Mouse (Mus musculus): ENCODE data around the gene Ckmt1. TPM values are rescaled to one million over a fixed set of nuclear protein-coding genes. Genes with fewer than 3 reads are reported as not detected.
"Not testable (repeated sequence)": the region's sequence is repeated elsewhere in the genome, so short reads cannot be mapped to it uniquely, and the experiment has no call there.

The Ckmt1 gene
- polyA plus RNA-seq, 1 experiment, result 48.0 TPM

DNA sequence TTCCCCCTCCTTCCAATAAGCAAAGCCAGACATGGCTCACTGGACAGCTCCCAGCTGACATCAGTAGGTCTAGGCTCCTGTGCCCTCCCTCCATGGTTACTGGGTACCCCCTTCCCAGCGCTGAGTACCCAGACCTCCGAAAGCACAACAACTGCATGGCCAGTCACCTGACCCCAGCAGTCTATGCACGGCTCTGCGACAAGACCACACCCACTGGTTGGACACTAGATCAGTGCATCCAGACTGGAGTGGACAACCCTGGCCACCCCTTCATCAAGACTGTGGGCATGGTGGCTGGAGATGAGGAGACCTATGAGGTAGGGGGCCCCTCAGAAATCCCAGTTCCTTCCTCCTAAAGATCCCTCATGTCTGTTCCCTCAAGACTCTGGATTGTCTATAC is 1.9 kb downstream of the Ckmt1 start:
- Histone ChIP-seq H3K4me1 (replicated peaks; ENCODE audit: control insufficient read depth, insufficient read depth, low read length) (peaks cover 8% of the 10 kb centered on the region; the same call in 1 of the 2 replicates), H3K36me3 (ENCODE audit: control insufficient read depth, insufficient read depth, low read length) (no peaks in the 10 kb centered on the region), H3K27ac (ENCODE audit: control insufficient read depth, insufficient read depth, low read length) (no peak overlapping the region), H3K4me3 (ENCODE audit: control insufficient read depth, insufficient read depth, low read length) (no peak overlapping the region), H3K27me3 (ENCODE audit: control insufficient read depth, insufficient read depth, low read length) (peaks cover 5% of the 10 kb centered on the region; the same call in 1 of the 2 replicates)
- TF ChIP-seq POLR2A (IDR thresholded peaks at IDR 0.05; ENCODE audit: control insufficient read depth, extremely low read depth, insufficient read depth, low read length, poor library complexity), result no peak
- TF ChIP-seq CTCF (IDR thresholded peaks at IDR 0.05; ENCODE audit: borderline replicate concordance, control insufficient read depth, extremely low read depth, insufficient read depth, low read length, poor library complexity), result no peak
- no peak for DNase-seq
- 62% methylated on average over 4 of the region's 4 CpGs for WGBS

DNA sequence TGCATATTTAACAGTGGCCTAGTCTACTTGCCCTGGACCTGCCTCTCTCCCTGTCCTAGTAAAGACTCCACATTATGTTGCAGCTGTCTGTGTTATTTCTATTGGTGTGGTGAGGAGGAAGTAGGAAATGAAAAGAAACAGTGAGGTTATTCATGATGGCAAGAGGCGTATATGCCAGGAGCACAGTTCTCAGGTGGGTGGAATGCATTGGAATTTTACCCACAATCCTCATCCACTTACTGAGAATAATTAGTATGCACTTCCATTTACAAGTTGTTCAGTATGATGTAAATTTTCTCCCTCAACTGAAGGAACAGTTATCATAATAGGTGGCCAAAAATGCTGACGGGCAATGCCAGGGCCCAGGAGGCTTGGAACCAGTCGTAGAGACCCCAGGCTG is 6.1 kb downstream of the Ckmt1 start:
- 96% methylated on average over 3 of the region's 3 CpGs for whole genome bisulfite sequencing
- no peak for DNase-seq
- H3K4me3 ChIP-seq (ENCODE audit: control insufficient read depth, insufficient read depth, low read length), result no peak overlapping the region
- H3K4me1 ChIP-seq (replicated peaks; ENCODE audit: control insufficient read depth, insufficient read depth, low read length), result peaks cover 2% of the 10 kb centered on the region; the same call in 1 of the 2 replicates
- no peaks in the 10 kb centered on the region for H3K36me3 ChIP-seq (ENCODE audit: control insufficient read depth, insufficient read depth, low read length)
- H3K27ac ChIP-seq (ENCODE audit: control insufficient read depth, insufficient read depth, low read length), result no peak overlapping the region
- peaks cover 3% of the 10 kb centered on the region; the same call in 1 of the 2 replicates for H3K27me3 ChIP-seq (ENCODE audit: control insufficient read depth, insufficient read depth, low read length)
- TF ChIP-seq CTCF (IDR thresholded peaks at IDR 0.05; ENCODE audit: borderline replicate concordance, control insufficient read depth, extremely low read depth, insufficient read depth, low read length, poor library complexity) (no peak), POLR2A (IDR thresholded peaks at IDR 0.05; ENCODE audit: control insufficient read depth, extremely low read depth, insufficient read depth, low read length, poor library complexity) (no peak)

DNA sequence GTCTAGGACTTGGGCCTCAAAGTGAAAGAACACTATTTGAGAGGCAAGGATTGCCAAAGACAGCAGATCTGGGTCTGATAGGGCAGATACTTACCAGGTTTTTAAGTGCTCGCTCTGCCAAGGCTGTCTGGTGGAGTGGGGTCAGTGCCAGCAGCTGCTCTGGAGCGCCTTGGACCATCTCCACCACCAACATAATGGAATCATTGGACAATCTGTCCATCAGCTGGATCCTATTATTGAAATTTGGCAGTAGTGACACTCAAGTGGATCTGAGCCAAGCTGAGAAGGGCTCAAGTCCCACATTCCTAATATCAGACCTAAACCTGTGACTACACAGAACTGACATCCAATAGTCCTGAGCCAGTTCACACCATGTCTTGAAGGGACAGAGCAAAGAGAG is 11.3 kb downstream of the Ckmt1 start:
- TF ChIP-seq CTCF (IDR thresholded peaks at IDR 0.05; ENCODE audit: borderline replicate concordance, control insufficient read depth, extremely low read depth, insufficient read depth, low read length, poor library complexity) (no peak), POLR2A (IDR thresholded peaks at IDR 0.05; ENCODE audit: control insufficient read depth, extremely low read depth, insufficient read depth, low read length, poor library complexity) (no peak)
- Histone ChIP-seq H3K4me3 (ENCODE audit: control insufficient read depth, insufficient read depth, low read length) (no peak overlapping the region), H3K27me3 (ENCODE audit: control insufficient read depth, insufficient read depth, low read length) (no peaks in the 10 kb centered on the region), H3K36me3 (ENCODE audit: control insufficient read depth, insufficient read depth, low read length) (no peaks in the 10 kb centered on the region), H3K4me1 (replicated peaks; ENCODE audit: control insufficient read depth, insufficient read depth, low read length) (no peaks in the 10 kb centered on the region), H3K27ac (ENCODE audit: control insufficient read depth, insufficient read depth, low read length) (no peak overlapping the region)
- DNase-seq, result no peak
- WGBS, result 94% methylated on average over 2 of the region's 2 CpGs

DNA sequence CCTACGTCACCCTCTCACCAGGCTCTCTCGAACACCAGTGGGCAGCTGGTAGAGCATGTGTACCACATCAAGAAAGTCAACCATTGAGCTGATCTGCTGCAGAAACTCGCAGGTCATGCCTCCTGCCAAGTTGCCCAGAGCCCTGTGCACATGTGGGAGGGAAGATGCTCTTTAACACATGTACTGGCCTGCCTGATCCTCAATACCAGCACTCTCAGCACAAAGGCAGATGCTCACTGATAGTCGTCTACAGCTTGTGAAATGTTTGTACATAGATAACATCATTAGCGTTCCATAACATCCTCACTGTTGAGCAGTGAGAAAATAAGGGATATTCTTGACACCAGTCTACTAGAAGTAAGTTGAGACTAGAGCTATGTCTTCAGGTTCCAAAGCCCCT is 13.4 kb downstream of the Ckmt1 start:
- 91% methylated on average over 5 of the region's 5 CpGs for WGBS
- Histone ChIP-seq H3K36me3 (ENCODE audit: control insufficient read depth, insufficient read depth, low read length) (no peaks in the 10 kb centered on the region), H3K27me3 (ENCODE audit: control insufficient read depth, insufficient read depth, low read length) (no peaks in the 10 kb centered on the region), H3K4me1 (replicated peaks; ENCODE audit: control insufficient read depth, insufficient read depth, low read length) (no peaks in the 10 kb centered on the region), H3K4me3 (ENCODE audit: control insufficient read depth, insufficient read depth, low read length) (no peak overlapping the region), H3K27ac (ENCODE audit: control insufficient read depth, insufficient read depth, low read length) (no peak overlapping the region)
- TF ChIP-seq CTCF (IDR thresholded peaks at IDR 0.05; ENCODE audit: borderline replicate concordance, control insufficient read depth, extremely low read depth, insufficient read depth, low read length, poor library complexity) (no peak), POLR2A (IDR thresholded peaks at IDR 0.05; ENCODE audit: control insufficient read depth, extremely low read depth, insufficient read depth, low read length, poor library complexity) (no peak)
- no peak for DNase-seq

DNA sequence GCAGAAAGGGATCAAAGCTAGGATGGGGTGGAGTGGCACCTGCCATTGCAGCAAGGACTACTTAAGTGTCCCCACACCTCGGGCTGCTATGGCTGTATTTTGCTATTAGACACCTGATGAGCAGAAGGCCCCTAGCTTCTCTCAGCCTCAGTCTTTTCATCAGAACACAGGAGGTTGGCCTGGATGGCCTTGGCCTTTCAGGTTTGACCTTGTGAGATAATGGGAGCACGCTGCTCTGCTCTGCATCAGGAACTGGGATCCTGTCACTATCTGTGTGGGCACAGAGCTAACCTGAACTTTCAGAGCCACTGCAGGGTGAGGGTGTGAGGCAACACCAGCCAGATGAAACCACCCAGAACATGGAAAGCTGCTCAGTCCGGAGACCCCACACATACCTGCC is 14.8 kb downstream of the Ckmt1 start:
- H3K36me3 ChIP-seq (ENCODE audit: control insufficient read depth, insufficient read depth, low read length), result no peaks in the 10 kb centered on the region
- TF ChIP-seq CTCF (IDR thresholded peaks at IDR 0.05; ENCODE audit: borderline replicate concordance, control insufficient read depth, extremely low read depth, insufficient read depth, low read length, poor library complexity) (no peak), POLR2A (IDR thresholded peaks at IDR 0.05; ENCODE audit: control insufficient read depth, extremely low read depth, insufficient read depth, low read length, poor library complexity) (no peak)
- H3K27ac ChIP-seq (ENCODE audit: control insufficient read depth, insufficient read depth, low read length), result no peak overlapping the region
- 89% methylated on average over 3 of the region's 3 CpGs for WGBS
- no peaks in the 10 kb centered on the region for H3K27me3 ChIP-seq (ENCODE audit: control insufficient read depth, insufficient read depth, low read length)
- no peaks in the 10 kb centered on the region for H3K4me1 ChIP-seq (replicated peaks; ENCODE audit: control insufficient read depth, insufficient read depth, low read length)
- DNase-seq, result no peak
- no peak overlapping the region for H3K4me3 ChIP-seq (ENCODE audit: control insufficient read depth, insufficient read depth, low read length)

DNA sequence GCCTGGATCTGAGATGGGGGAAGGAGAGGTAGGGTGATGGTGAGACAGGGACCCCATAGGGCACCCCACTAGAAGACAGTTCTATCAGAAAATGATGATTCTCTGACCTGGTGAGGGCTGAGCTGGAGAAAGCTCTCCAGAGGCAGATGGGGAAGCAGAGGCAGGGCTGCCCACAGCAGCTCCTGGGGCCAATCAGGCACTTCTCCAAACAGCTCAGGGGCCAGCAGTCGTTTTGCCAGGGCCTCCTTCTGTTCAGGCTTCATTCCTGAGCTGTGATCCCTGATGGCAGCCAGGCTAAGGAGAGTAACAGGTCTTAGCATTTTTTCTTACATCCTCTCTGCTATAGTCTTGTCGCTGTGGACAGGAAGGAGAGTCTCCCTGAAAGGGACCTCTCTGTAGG is 17.3 kb downstream of the Ckmt1 start:
- H3K27me3 ChIP-seq (ENCODE audit: control insufficient read depth, insufficient read depth, low read length), result no peaks in the 10 kb centered on the region
- TF ChIP-seq CTCF (IDR thresholded peaks at IDR 0.05; ENCODE audit: borderline replicate concordance, control insufficient read depth, extremely low read depth, insufficient read depth, low read length, poor library complexity), result no peak
- TF ChIP-seq POLR2A (IDR thresholded peaks at IDR 0.05; ENCODE audit: control insufficient read depth, extremely low read depth, insufficient read depth, low read length, poor library complexity), result no peak
- H3K36me3 ChIP-seq (ENCODE audit: control insufficient read depth, insufficient read depth, low read length), result no peaks in the 10 kb centered on the region
- no peak overlapping the region for H3K4me3 ChIP-seq (ENCODE audit: control insufficient read depth, insufficient read depth, low read length)
- 37% methylated on average over 2 of the region's 2 CpGs for WGBS
- no peak overlapping the region for H3K27ac ChIP-seq (ENCODE audit: control insufficient read depth, insufficient read depth, low read length)
- H3K4me1 ChIP-seq (replicated peaks; ENCODE audit: control insufficient read depth, insufficient read depth, low read length), result no peaks in the 10 kb centered on the region
- DNase-seq, result no peak

DNA sequence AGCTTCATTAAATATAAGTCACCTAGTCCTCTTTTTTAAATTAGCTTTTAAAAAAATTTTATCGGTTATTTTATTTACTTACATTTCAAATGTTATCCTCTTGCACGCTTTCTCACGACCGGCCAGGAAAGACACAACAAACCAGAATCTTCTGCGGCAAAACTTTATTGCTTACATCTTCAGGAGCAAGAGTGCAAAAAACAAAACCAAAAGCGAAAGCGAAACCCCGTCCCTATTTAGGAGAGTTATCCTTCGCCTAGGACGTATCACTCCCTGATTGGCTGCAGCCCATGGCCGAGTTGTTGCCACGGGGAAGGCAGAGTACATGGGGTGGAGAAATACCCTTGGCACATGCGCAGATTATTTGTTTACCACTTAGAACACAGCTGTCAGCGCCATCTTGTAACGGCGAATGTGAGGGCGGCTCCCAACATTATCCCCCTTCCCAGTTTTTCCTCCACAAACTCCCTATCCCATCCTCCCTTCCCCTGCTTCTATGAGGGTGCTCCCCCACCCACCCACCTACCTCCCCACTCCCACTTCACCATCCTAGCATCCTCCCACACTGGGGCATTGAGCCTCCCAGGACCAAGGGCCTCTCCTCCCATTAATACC is 29.6 kb downstream of the Ckmt1 start, which contains the start of gene Strc:
TSS of gene Strc (minus strand) at position 208 of the 615 bp plus-strand sequence.
- not testable (repeated sequence) for H3K36me3 ChIP-seq (ENCODE audit: control insufficient read depth, insufficient read depth, low read length); DNase-seq; H3K27ac ChIP-seq (ENCODE audit: control insufficient read depth, insufficient read depth, low read length); H3K27me3 ChIP-seq (ENCODE audit: control insufficient read depth, insufficient read depth, low read length); H3K4me3 ChIP-seq (ENCODE audit: control insufficient read depth, insufficient read depth, low read length); H3K4me1 ChIP-seq (replicated peaks; ENCODE audit: control insufficient read depth, insufficient read depth, low read length)
- 97% methylated on average over 17 of the region's 17 CpGs for WGBS
